Mouse (Mus musculus) CD4-positive, CD25-positive, alpha-beta regulatory T cell (primary cell): Measurements from ENCODE around the gene Tppp. TPM values are rescaled to one million over a fixed set of nuclear protein-coding genes. Genes with fewer than 3 reads are reported as not detected.

ENCODE experiments used
- polyA plus RNA-seq: library from polyadenylated mRNA; unstranded; fragments of 100-300 nt; shearing (Covaris generic); gene quantifications from one replicate; pipeline ENCODE4 v1.2.1, GENCODE M21; 2017

Gene Tppp
- polyA plus RNA-seq = 0.53 TPM

DNA sequence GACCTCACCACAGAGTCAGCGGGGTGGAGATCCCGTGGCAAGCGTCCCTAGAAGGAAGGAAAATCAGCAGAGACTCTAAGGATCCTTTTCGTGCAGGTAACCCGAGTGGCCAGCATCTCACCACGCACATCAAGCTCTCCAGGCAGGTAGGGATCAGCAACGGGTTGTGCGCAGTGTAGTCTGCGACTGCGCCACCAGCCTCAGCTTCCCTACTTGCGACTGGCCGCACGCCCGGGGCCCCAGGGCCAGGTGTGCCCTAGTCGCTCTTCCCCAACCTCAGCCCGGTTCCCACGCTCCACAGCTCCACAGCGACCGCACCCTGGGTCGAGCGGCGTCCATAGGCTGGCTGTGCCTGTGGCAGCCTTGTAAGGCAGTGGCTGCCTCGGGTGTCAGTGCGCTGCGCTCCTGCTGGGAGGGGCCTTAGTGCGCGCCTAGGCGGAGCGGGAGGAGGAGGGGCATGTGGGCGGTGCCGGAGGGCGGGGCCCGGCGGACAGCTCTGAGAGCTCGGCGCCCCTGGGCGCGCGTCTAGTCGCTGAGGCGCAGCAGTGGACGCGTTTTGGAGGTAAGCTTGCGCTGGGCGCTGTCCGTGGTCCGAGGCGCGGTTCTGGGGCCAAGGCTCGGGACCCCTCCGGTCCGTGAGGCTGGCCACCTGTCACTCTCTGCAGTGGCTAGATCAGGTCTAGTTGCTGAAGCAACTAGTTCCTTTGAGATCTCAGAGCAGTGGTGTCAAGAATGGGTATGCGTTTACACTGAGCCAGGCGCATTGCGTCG is at the start of gene Tppp:
Gene Tppp (plus strand): TSS at position 460 of the 771 bp plus-strand sequence.

DNA sequence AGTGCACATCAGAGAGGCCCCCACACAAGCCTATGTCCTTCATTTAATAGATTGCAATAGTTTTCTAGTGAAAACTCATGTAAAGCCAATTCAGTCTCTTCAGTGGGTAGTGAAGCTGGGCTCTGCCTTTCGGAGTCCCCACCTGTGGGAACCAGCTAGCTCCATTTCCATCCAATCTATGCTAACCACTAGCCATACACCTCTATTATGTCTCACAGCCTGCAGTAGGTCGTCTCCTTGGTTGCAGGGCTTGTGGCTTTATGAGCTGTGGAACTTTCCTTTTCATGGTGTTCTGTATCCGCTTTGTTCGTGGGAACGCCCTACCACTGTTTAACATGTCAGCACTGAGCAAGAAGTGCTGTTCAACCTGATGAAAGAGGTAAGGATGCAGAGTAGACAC is 45.7 kb upstream of the Tppp start, which contains the start of gene Zdhhc11:
Gene Zdhhc11 (plus strand): TSS at position 301 of the 400 bp plus-strand sequence.

GRCm38 (mm10) chr13:74061613-74062377 is 52.6 kb downstream of the Tppp start, which contains the start of gene Cep72:
Gene Cep72 (minus strand): TSS chr13:74062299.

Other genes with a start within 250 kb of the Tppp start
- 0.23 TPM for gene Nkd2, start 161.8 kb upstream of the Tppp start, polyA plus RNA-seq
- 4.1 TPM for gene Trip13, start 71.6 kb upstream of the Tppp start, polyA plus RNA-seq
- gene Brd9, start 71.6 kb upstream of the Tppp start, polyA plus RNA-seq = 72.1 TPM
- not detected for gene Zdhhc11, start 45.6 kb upstream of the Tppp start, polyA plus RNA-seq
- 8.4 TPM for gene Cep72, start 52.9 kb downstream of the Tppp start, polyA plus RNA-seq
- gene Slc9a3, start 112.0 kb downstream of the Tppp start, polyA plus RNA-seq = not detected
- 89.8 TPM for gene Exoc3, start 199.3 kb downstream of the Tppp start, polyA plus RNA-seq